Mouse (Mus musculus) stomach, postnatal 0 days (tissue): Measurements from ENCODE around the gene Fam126a. TPM values are rescaled to one million over a fixed set of nuclear protein-coding genes. Genes with fewer than 3 reads are reported as not detected.

Experiments
- ATAC-seq: fragments of 200-750 bp; cut with Nextera tagmentation; 2 replicates; pipeline ENCODE4 v1.8.0; 2017; ENCODE audit not compliant: low FRiP score, low TSS enrichment
- DNase-seq: peaks from one replicate; pipeline ENCODE4 v3.0.0-alpha.2; 2016; ENCODE audit warnings: low spot score
- H3K27ac ChIP-seq: fragments of 300-500 bp; sonication (generic); replicated peaks from 2 replicates; pipeline ENCODE4 v1.5.1; 2014; ENCODE audit warnings: mild to moderate bottlenecking, control low read depth
- H3K27me3 ChIP-seq: fragments of 300-500 bp; sonication (generic); 2 replicates; pipeline ENCODE4 v1.6.1; 2014; ENCODE audit warnings: low read length; ENCODE audit not compliant: control insufficient read depth, insufficient read depth
- H3K36me3 ChIP-seq: fragments of 300-500 bp; sonication (generic); 2 replicates; pipeline ENCODE4 v1.6.1; 2014; ENCODE audit warnings: low read length, mixed read lengths; ENCODE audit not compliant: control insufficient read depth, insufficient read depth
- H3K4me1 ChIP-seq: fragments of 300-500 bp; sonication (generic); replicated peaks from 2 replicates; pipeline ENCODE4 v1.6.1; 2014; ENCODE audit warnings: antibody characterized with exemption; ENCODE audit not compliant: control insufficient read depth, insufficient read depth
- H3K4me2 ChIP-seq: fragments of 300-500 bp; sonication (generic); replicated peaks from 2 replicates; pipeline ENCODE4 v1.6.1; 2014; ENCODE audit warnings: low read depth, mild to moderate bottlenecking, control low read depth, moderate library complexity
- H3K4me3 ChIP-seq: fragments of 300-500 bp; sonication (generic); 2 replicates; pipeline ENCODE4 v1.5.1; 2014; ENCODE audit warnings: low read depth, low read length, control low read depth
- H3K9ac ChIP-seq: fragments of 300-500 bp; sonication (generic); 2 replicates; pipeline ENCODE4 v1.6.1; 2014; ENCODE audit warnings: mild to moderate bottlenecking, low read length, control low read depth, mixed read lengths
- H3K9me3 ChIP-seq: fragments of 300-500 bp; sonication (generic); 2 replicates; pipeline ENCODE4 v1.6.1; 2016; ENCODE audit warnings: low read length; ENCODE audit not compliant: control insufficient read depth
- CTCF ChIP-seq: IDR thresholded peaks from 2 replicates; pipeline ENCODE4 v1.5.1; 2016; ENCODE audit warnings: antibody characterized with exemption, low read depth, mild to moderate bottlenecking, moderate library complexity
- EP300 ChIP-seq: optimal IDR thresholded peaks from 2 replicates; pipeline ENCODE3; 2016; ENCODE audit warnings: antibody characterized with exemption
- WGBS: fragments of 180-500 bp; shearing (Covaris S2); extraction: QIAGEN DNeasy Blood & Tissue Kit; methylation state at CpG from one replicate; pipeline ENCODE4 v1.1.7; 2014; 5-methylcytosine and 5-hydroxymethylcytosine counted together
- polyA plus RNA-seq: library from polyadenylated mRNA; unstranded; fragments of >200 nt; fragmentation: Nextera tagmentation; extraction: Ambion mirVana; gene quantifications from 2 replicates; pipeline ENCODE4 v1.2.1, GENCODE M21; 2015

The Fam126a gene
- polyA plus RNA-seq, 1 experiment from 2014 or later, result 4.9 TPM

- H3K4me2 ChIP-seq, result peak overlapping the region; percentile 98
- peak overlapping the region; percentile 86 for H3K9ac ChIP-seq
- no peaks in the 10 kb centered on the region for H3K27me3 ChIP-seq
- peak; percentile 55 for DNase-seq
- H3K27ac ChIP-seq, result peak overlapping the region; percentile 3; the same call in 1 of the 2 replicates
- 4% methylated on average over 11 of the region's 11 CpGs for WGBS
- H3K9me3 ChIP-seq, result no peaks in the 10 kb centered on the region
- H3K4me3 ChIP-seq, result peak overlapping the region; percentile 79
- H3K4me1 ChIP-seq, result no peaks in the 10 kb centered on the region
- TF ChIP-seq CTCF (peak; percentile 72), EP300 (no peak)
- H3K36me3 ChIP-seq, result no peaks in the 10 kb centered on the region
- peak; percentile 43; the same call in 1 of the 2 replicates for ATAC-seq
Measured at GRCm38 (mm10) chr5:24029331-24029771, 1.1 kb downstream of the Fam126a start.

GRCm38 (mm10) chr5:24024957-24025356 is 5.5 kb downstream of the Fam126a start:
- Histone ChIP-seq H3K4me1 (no peaks in the 10 kb centered on the region), H3K9ac (no peak overlapping the region), H3K4me3 (no peak overlapping the region), H3K4me2 (no peak overlapping the region), H3K9me3 (no peaks in the 10 kb centered on the region), H3K36me3 (no peaks in the 10 kb centered on the region), H3K27me3 (no peaks in the 10 kb centered on the region), H3K27ac (no peak overlapping the region)
- 62% methylated on average over 3 of the region's 3 CpGs for WGBS
- no peak for TF ChIP-seq EP300
- no peak for TF ChIP-seq CTCF
- DNase-seq (no peak), ATAC-seq (no peak)

- Histone ChIP-seq H3K9me3 (no peaks in the 10 kb centered on the region), H3K9ac (no peak overlapping the region), H3K27me3 (no peaks in the 10 kb centered on the region), H3K4me3 (no peak overlapping the region), H3K4me1 (no peaks in the 10 kb centered on the region), H3K36me3 (no peaks in the 10 kb centered on the region), H3K4me2 (no peak overlapping the region), H3K27ac (no peak overlapping the region)
- 100% methylated on average over 2 of the region's 2 CpGs for WGBS
- no peak for TF ChIP-seq EP300
- TF ChIP-seq CTCF, result no peak
- DNase-seq, result no peak
- no peak for ATAC-seq
Measured at GRCm38 (mm10) chr5:24023226-24023625, 7.3 kb downstream of the Fam126a start.

- ATAC-seq (no peak), DNase-seq (no peak)
- no peak overlapping the region for H3K4me2 ChIP-seq
- H3K4me3 ChIP-seq, result no peak overlapping the region
- no peaks in the 10 kb centered on the region for H3K27me3 ChIP-seq
- no peaks in the 10 kb centered on the region for H3K36me3 ChIP-seq
- no peak overlapping the region for H3K27ac ChIP-seq
- WGBS, result 69% methylated on average over 5 of the region's 5 CpGs
- no peak overlapping the region for H3K9ac ChIP-seq
- H3K4me1 ChIP-seq, result no peaks in the 10 kb centered on the region
- no peaks in the 10 kb centered on the region for H3K9me3 ChIP-seq
- TF ChIP-seq EP300, result no peak
- TF ChIP-seq CTCF, result no peak
Measured at GRCm38 (mm10) chr5:24021683-24022082, 8.8 kb downstream of the Fam126a start.

GRCm38 (mm10) chr5:24020380-24020779 is 10.1 kb downstream of the Fam126a start:
- ATAC-seq (no peak), DNase-seq (no peak)
- 82% methylated on average over 4 of the region's 4 CpGs for WGBS

GRCm38 (mm10) chr5:24019341-24020185 is 10.9 kb downstream of the Fam126a start:
- H3K36me3 ChIP-seq, result no peaks in the 10 kb centered on the region
- H3K4me1 ChIP-seq, result no peaks in the 10 kb centered on the region
- no peak overlapping the region for H3K27ac ChIP-seq
- H3K4me3 ChIP-seq, result no peak overlapping the region
- no peak overlapping the region for H3K9ac ChIP-seq
- ATAC-seq (no peak), DNase-seq (no peak)
- TF ChIP-seq EP300 (no peak), CTCF (no peak)
- no peaks in the 10 kb centered on the region for H3K9me3 ChIP-seq
- no peak overlapping the region for H3K4me2 ChIP-seq
- 77% methylated on average over 7 of the region's 7 CpGs for WGBS
- H3K27me3 ChIP-seq, result no peaks in the 10 kb centered on the region

More at GRCm38 (mm10) chr5:24020380-24020779, 10.1 kb downstream of the Fam126a start:
- Histone ChIP-seq H3K4me2 (no peak overlapping the region), H3K4me1 (no peaks in the 10 kb centered on the region), H3K4me3 (no peak overlapping the region), H3K9ac (no peak overlapping the region), H3K27ac (no peak overlapping the region), H3K9me3 (no peaks in the 10 kb centered on the region), H3K27me3 (no peaks in the 10 kb centered on the region), H3K36me3 (no peaks in the 10 kb centered on the region)
- TF ChIP-seq CTCF (no peak), EP300 (no peak)
